Mouse (Mus musculus): ENCODE data around the gene Krt90.

Gene Krt90

DNA sequence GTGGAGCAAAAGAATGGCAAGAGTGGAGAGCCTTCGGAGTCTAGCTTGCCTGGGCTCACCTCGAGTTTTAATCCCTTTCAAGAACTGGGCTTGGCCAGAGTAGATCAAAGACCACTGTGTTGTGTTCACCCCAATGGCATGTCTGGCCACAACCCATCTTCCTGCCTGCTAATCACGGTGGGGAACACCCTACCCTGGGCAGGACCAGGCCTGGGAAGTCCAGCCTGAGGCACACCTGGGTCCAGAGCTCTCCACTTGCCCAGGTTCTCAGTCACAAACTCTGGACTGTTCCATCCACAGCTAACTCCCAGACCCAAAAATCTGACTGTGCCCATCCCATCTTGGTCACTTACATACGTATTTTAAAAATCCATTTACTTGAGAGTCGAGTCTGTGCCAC is at the start of gene Krt90:
Krt90 (minus strand) TSS at position 101 of the 400 bp plus-strand sequence.
- DNase-seq (ENCODE audit: low spot score in 2 of 2): no peak

GRCm38 (mm10) chr15:101599123-101599522 is 36.4 kb upstream of the Krt90 start:
- DNase-seq (ENCODE audit: low spot score in 2 of 2): no peak

GRCm38 (mm10) chr15:101588216-101588615 is 25.5 kb upstream of the Krt90 start:
- DNase-seq (ENCODE audit: low spot score in 2 of 2): no peak

DNA sequence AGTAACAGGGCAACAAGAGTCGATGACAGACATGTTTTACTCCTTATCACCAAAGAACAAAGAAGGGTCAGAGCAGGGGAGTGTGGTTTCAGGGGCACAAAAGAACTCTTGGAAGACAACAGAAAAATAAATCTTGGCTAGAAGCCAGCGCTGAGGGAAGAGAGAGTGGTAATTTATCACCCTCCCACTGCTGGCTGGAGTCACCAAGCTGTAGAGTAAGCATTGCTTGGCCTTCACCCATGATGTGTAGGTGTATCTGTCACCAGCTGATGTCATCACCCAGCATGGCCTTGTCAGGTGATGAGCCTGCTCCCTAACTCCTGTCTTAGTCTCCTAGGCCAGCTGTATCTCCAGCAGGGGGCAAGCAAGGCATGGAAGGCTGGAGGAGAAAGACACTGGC is 21.7 kb upstream of the Krt90 start:
- no peak for DNase-seq (ENCODE audit: low spot score in 2 of 2)

DNA sequence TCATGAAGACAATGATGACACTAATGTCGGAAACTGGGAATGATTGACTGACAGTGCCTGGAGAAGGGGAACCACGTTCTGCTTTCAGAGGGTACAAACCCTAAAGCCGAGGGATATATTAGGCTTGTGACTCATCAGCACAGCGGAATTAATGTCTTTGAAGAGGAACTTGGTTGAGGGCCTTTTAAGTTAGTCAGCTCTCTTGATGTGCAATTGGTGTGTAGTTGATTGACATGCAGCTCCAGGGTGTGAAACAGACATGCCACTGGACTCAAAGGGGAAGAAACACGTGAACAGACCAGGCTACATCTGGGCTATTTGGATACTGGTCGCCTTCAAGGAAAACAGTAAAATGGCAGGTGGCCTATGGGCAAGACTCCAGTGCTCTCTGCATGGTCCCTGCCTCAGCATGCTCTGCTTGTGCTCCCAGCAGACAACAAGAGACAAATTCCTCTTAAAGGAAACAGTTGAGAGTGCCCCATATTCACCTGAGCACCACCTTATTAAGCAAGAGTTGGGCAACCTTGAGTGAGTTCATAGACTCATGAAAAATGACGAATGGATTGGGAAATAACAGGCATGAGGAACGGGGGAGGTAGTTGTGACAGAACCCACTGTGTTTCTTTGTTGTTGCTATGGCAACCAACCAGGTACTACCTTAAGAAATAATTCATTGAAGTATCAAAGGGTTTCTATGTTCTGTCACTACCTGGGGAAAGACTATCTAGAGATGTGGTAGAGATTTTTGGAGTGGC is 20.6 kb upstream of the Krt90 start:
- DNase-seq (ENCODE audit: low spot score in 2 of 2): no peak

DNA sequence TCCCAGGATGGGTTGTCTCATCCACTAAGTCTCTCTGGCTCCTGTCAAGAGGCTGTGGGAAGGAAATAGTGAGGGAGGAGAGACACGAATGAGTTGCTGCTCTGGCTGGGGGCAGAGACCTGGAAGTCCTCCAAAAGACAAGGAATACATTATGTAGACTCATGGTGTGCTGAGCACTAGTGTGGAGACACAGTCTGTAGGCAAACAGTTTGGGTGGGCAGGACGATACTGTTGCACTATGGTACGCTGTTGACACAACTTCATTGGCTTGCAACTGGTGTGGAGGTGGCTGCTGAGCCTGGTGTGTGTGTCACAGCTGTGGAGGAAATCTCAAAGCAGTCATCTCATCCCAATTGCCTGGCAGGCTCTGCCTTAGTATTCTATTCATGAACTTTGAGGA is 19.0 kb upstream of the Krt90 start:
- DNase-seq (ENCODE audit: low spot score in 2 of 2): no peak

GRCm38 (mm10) chr15:101575506-101575905 is 12.8 kb upstream of the Krt90 start:
- no peak for DNase-seq (ENCODE audit: low spot score in 2 of 2)

GRCm38 (mm10) chr15:101573796-101574345 is 11.1 kb upstream of the Krt90 start, which contains the start of gene Krt75:
TSS of gene Krt75 (minus strand) at chr15:101573904.
- DNase-seq (ENCODE audit: low spot score in 2 of 2): no peak

- DNase-seq (ENCODE audit: low spot score in 2 of 2): no peak
These were observed 5.0 kb upstream of the Krt90 start for GRCm38 (mm10) chr15:101567780-101568179.

DNA sequence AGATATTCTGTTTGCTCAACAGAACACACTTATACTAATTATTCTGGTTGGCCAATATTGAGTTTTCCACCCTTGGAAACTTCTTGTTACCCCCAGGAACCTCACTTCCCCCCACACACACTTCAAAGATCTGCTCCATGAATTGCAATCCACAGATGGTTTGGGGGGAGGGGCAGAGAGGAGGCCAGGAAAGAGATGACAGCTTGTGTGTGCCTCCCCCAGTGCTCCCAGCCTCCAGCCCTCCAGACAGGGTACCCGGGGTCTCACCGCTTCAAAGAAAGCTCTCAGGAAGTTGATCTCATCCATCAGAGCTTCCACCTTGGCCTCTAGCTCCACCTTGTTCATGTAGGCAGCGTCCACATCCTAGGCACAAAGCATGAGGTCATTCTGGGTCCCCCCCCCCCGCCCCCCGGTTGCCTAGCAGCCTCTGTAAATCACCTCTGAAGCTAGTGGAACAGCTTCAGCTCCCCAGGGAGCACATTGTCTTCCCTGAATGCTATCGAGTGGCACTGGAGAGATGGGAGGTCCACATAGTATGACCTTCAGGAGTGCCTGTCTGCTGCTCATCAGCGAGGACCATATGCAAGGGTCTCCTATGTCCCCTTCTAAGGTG is 4.6 kb downstream of the Krt90 start:
- no peak for DNase-seq (ENCODE audit: low spot score in 2 of 2)

- DNase-seq (ENCODE audit: low spot score in 2 of 2): peak in 1 of 2 experiments; percentile 15
These were observed 9.6 kb downstream of the Krt90 start for GRCm38 (mm10) chr15:101553169-101553568.

- no peak for DNase-seq (ENCODE audit: low spot score in 2 of 2)
These were observed 10.6 kb downstream of the Krt90 start for GRCm38 (mm10) chr15:101552188-101552587.

GRCm38 (mm10) chr15:101550567-101550966 is 12.2 kb downstream of the Krt90 start, which contains the start of gene Krt82:
TSS of gene Krt82 (minus strand) at chr15:101550667.
- DNase-seq (ENCODE audit: low spot score in 2 of 2): no peak

- no peak for DNase-seq (ENCODE audit: low spot score in 2 of 2)
These were observed 18.3 kb downstream of the Krt90 start for GRCm38 (mm10) chr15:101544478-101544877.

- no peak for DNase-seq (ENCODE audit: low spot score in 2 of 2)
These were observed 20.2 kb downstream of the Krt90 start for GRCm38 (mm10) chr15:101542543-101542942.

GRCm38 (mm10) chr15:101538580-101538900 is 24.2 kb downstream of the Krt90 start:
- no peak for DNase-seq (ENCODE audit: low spot score in 2 of 2)

- DNase-seq (ENCODE audit: low spot score in 2 of 2): no peak
These were observed 24.7 kb downstream of the Krt90 start for GRCm38 (mm10) chr15:101537864-101538579.

GRCm38 (mm10) chr15:101536054-101536850 is 26.5 kb downstream of the Krt90 start:
- DNase-seq (ENCODE audit: low spot score in 2 of 2): no peak

GRCm38 (mm10) chr15:101532720-101533119 is 30.0 kb downstream of the Krt90 start, which contains the start of gene Krt84:
TSS of gene Krt84 (minus strand) at chr15:101532820.
- DNase-seq (ENCODE audit: low spot score in 2 of 2): no peak

- DNase-seq (ENCODE audit: low spot score in 2 of 2): no peak
These were observed 40.1 kb downstream of the Krt90 start for GRCm38 (mm10) chr15:101522556-101523232.

DNA sequence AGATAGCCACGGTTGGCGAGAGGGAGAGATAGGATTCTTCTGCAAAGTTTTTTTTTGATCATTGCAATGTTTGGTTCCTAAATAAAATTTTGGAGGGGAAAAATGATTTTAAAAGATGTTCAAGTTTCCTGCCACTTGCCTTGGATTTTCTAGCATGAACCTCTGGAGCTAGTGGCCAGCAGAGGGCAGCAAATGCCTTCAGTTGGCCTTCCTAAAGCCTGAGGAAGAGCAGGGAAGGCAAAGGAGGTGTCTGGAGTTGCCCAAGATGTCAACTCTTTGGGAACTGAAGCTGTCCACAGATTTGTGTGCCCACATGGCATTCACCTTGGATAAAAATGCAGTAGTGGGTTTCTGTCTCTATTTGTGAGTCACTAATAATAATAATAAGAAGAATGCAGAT is 43.0 kb downstream of the Krt90 start:
- peak; percentile 47 to 71 for DNase-seq (ENCODE audit: low spot score in 2 of 2)
